In the genomic region with DNA sequence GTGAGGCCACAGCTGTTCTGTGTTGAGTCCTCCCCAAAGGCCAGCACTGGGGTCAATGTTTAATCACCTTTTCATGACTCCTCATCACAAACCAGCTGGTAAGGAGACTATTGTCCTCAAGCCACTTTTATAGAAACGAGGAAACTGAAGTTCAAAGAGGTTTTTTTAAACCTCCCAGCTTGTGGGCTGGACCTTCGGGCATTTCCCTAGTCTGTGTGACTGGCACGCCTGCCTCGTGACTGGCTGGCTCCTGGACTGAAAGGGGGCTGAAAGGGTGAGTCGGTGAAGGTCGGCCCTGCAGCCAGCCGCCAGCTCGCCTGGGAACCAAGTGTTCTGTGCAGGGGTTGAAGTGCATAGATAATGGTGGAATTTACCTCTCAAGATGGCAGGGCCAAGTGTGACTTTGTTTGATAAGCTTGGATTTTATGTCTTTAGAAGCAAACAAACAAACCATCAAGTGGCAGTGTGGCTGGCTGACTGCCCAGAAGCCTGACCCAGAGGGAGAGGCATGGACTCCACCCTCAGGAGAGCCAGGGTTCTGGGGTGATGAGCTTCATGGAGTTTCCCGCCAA, we compare ENCODE assay signal across 8 mouse cellular contexts. TPM values are rescaled to one million over a fixed set of nuclear protein-coding genes. Genes with fewer than 3 reads are reported as not detected.
DNase-seq lines count a peak whose midpoint lies in the region; ATAC-seq and TF ChIP-seq lines count a peak whose summit lies in the region.

No protein-coding gene starts in this region.

- H3K27ac ChIP-seq in heart, embryonic 14.5 days (replicated peaks in 1 of 2; ENCODE audit: control insufficient read depth in 1 of 2, insufficient read depth in 1 of 2, low read depth in 2 of 2, low read length in 2 of 2): peak overlapping the region; percentile 77 to 91

- H3K9ac ChIP-seq in heart, embryonic 14.5 days (ENCODE audit: low read length): peak overlapping the region; percentile 42; the same call in 1 of the 2 replicates

- 0 out of 2 replicates have a peak, but pooled peaks cover 3% of the 10 kb centered on the region for H3K9me3 ChIP-seq in heart, embryonic 14.5 days (ENCODE audit: control insufficient read depth, low read length)

- peak overlapping the region; percentile 16; the same call in 1 of the 2 replicates for H3K4me2 ChIP-seq in heart, embryonic 14.5 days (ENCODE audit: low read length)
- H3K4me2 ChIP-seq in myocyte (ENCODE audit: low read depth): peak overlapping the region; percentile 86

- no peaks in the 10 kb centered on the region for H3K27me3 ChIP-seq in heart, embryonic 14.5 days (ENCODE audit: control insufficient read depth, insufficient read depth, low read length)
- H3K27me3 ChIP-seq in myocyte (ENCODE audit: control insufficient read depth, insufficient read depth, insufficient read length): no peaks in the 10 kb centered on the region

- no peak for TF ChIP-seq POLR2A in myocyte (IDR thresholded peaks at IDR 0.05; ENCODE audit: insufficient read length, low read depth)

- WGBS in heart, embryonic 14.5 days: 8% methylated on average over 9 of the region's 9 CpGs
- WGBS in large intestine, adult 2 months: 12% methylated on average over 9 of the region's 9 CpGs

- no peaks in the 10 kb centered on the region for H3K79me2 ChIP-seq in myocyte (ENCODE audit: control insufficient read depth, insufficient read depth)

- peak; percentile 11 for DNase-seq in MEL-GATA-1-ER (ENCODE audit: extremely low read depth, low read depth)
- peak; percentile 73 for DNase-seq in adrenal gland, postnatal 25 days
- peak; percentile 92 for DNase-seq in large intestine, adult 2 months (ENCODE audit: low read depth, low spot score)
- DNase-seq in right cerebral cortex, postnatal 36 days (ENCODE audit: low spot score in 2 of 2): no peak

- H3K36me3 ChIP-seq in heart, embryonic 14.5 days (ENCODE audit: control insufficient read depth, insufficient read depth, low read length): no peaks in the 10 kb centered on the region
- H3K36me3 ChIP-seq in myocyte (ENCODE audit: control insufficient read depth, insufficient read depth): no peaks in the 10 kb centered on the region

- H3K4me1 ChIP-seq in heart, embryonic 14.5 days (ENCODE audit: control insufficient read depth in 2 of 2, insufficient read depth in 2 of 2, low read length in 2 of 2): peaks cover 37 to 38% of the 10 kb centered on the region in 2 experiments

- no peak overlapping the region for H3K4me3 ChIP-seq in heart, embryonic 14.5 days (ENCODE audit: control insufficient read depth in 1 of 2, insufficient read depth in 1 of 2, low read depth in 1 of 2, low read length in 2 of 2)
- no peak overlapping the region for H3K4me3 ChIP-seq in myocyte

- H3ac ChIP-seq in myocyte (ENCODE audit: control insufficient read depth, insufficient read length): no peak overlapping the region

- peak; percentile 92 for ATAC-seq in heart, embryonic 14.5 days (ENCODE audit: insufficient number of reproducible peaks, insufficient read depth, low FRiP score, low read depth)
- no peak for ATAC-seq in frontal cortex, adult (ENCODE audit: low TSS enrichment)
- no peak for ATAC-seq in inflammation-experienced regulatory T-cells, adult 6 months

TF ChIP-seq in myocyte, 11 proteins besides CTCF, POLR2A, EP300 and RAD21:
- no peak for TF ChIP-seq CEBPB (IDR thresholded peaks at IDR 0.05; ENCODE audit: insufficient read depth, poor library complexity, severe bottlenecking)
- peak in 1 of 3 experiments; percentile 14 for TF ChIP-seq MYOD1 (IDR thresholded peaks at IDR 0.05; ENCODE audit: control insufficient read depth in 1 of 3, insufficient read length in 2 of 3, low read depth in 2 of 3)

RNA-seq across cellular contexts. Expression of gene Bcl2l11, which starts 54.1 kb away (rescaled TPM):
- 17.9 and 20.2 TPM in 2 replicates for total RNA-seq in adrenal gland, postnatal 25 days (2021)
- 19.7 and 21.0 TPM in 2 replicates for polyA plus RNA-seq in heart, embryonic 14.5 days (2014; fragmentation: Nextera tagmentation; extraction: Ambion mirVana)
- polyA plus RNA-seq in large intestine, adult 2 months (2012; rRNA removed): 5.1 and 8.7 TPM in 2 replicates
- polyA plus RNA-seq in myocyte (2012; fragmentation: generic; extraction: Trizol): 4.9 TPM
- polyA plus RNA-seq in inflammation-experienced regulatory T-cells, adult 6 months (2017; shearing (Covaris generic)): 10 to 100 TPM in 2 of 3 experiments, 1 to 10 TPM in 1; 8.8 to 16.6 (median 14.3) TPM

Comparison
In these comparisons a context has a peak if more than half of its experiments do, and no peak if none do; other contexts are left out.
1. DNase-seq: peak in MEL-GATA-1-ER (single experiment), adrenal gland, postnatal 25 days (single experiment) and large intestine, adult 2 months (single experiment); none in right cerebral cortex, postnatal 36 days (0 of 2).